Mouse (Mus musculus) olfactory bulb, adult 2 months (tissue): ENCODE data around the gene Dpysl4. TPM values are rescaled to one million over a fixed set of nuclear protein-coding genes. Genes with fewer than 3 reads are reported as not detected.

ENCODE experiments used
- H3K27ac ChIP-seq: fragments of 200-500 bp; 2 replicates; pipeline ENCODE4 v1.5.1; 2012; ENCODE audit warnings: low read depth, low read length; ENCODE audit not compliant: insufficient read depth
- H3K4me1 ChIP-seq: fragments of 200-500 bp; 2 replicates; pipeline ENCODE4 v1.6.1; 2012; ENCODE audit warnings: low read length; ENCODE audit not compliant: control insufficient read depth, insufficient read depth
- H3K4me3 ChIP-seq: fragments of 200-500 bp; 2 replicates; pipeline ENCODE4 v1.5.1; 2012; ENCODE audit warnings: mild to moderate bottlenecking, low read depth, low read length, moderate library complexity; ENCODE audit not compliant: insufficient read depth
- CTCF ChIP-seq: fragments of 200-500 bp; IDR thresholded peaks from 2 replicates; pipeline ENCODE4 v1.5.1; 2012; ENCODE audit warnings: low read depth, mild to moderate bottlenecking, low read length, moderate library complexity; ENCODE audit not compliant: insufficient read depth
- POLR2A ChIP-seq: fragments of 200-500 bp; IDR thresholded peaks from 2 replicates; pipeline ENCODE4 v1.6.1; 2012; ENCODE audit warnings: mild to moderate bottlenecking, low read depth, low read length, moderate library complexity; ENCODE audit not compliant: insufficient read depth
- WGBS: fragments of 180-500 bp; shearing (Covaris S2); methylation state at CpG from one replicate; pipeline ENCODE4 v1.1.7; 2018; 5-methylcytosine and 5-hydroxymethylcytosine counted together
- polyA plus RNA-seq: library from polyadenylated mRNA; stranded (reverse); fragments of >200 nt; gene quantifications from 2 replicates; pipeline ENCODE4 v1.2.4, GENCODE M21; 2012; ENCODE audit warnings: low replicate concordance; ENCODE audit not compliant: missing spikeins, insufficient read depth, insufficient read length

Dpysl4 gene
- polyA plus RNA-seq, 1 experiment = not detected

DNA sequence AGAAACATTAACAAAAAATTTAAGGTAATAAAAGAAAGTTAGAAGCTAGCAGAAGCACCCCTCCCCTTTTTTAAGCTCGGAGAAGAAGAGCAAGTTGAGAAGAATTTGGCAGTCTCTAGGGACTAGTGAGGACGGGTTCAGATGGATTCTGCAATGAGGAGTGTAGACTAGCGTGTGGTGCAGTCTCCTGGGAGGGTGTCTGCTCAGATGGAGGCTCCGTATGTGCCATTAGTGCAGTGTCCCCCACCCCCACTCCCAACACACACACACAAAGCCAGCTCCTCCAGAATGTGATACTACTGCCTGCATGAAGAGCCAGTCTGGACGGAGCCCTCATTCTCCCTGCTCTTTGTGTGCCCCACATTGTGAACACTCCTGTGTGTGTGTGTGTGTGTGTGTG, 4.6 kb upstream of the Dpysl4 start:
- TF ChIP-seq CTCF (no peak), POLR2A (no peak)
- Histone ChIP-seq H3K27ac (no peak overlapping the region), H3K4me1 (peaks cover 27% of the 10 kb centered on the region), H3K4me3 (no peak overlapping the region)
- WGBS = 62% methylated on average over 5 of the region's 5 CpGs

DNA sequence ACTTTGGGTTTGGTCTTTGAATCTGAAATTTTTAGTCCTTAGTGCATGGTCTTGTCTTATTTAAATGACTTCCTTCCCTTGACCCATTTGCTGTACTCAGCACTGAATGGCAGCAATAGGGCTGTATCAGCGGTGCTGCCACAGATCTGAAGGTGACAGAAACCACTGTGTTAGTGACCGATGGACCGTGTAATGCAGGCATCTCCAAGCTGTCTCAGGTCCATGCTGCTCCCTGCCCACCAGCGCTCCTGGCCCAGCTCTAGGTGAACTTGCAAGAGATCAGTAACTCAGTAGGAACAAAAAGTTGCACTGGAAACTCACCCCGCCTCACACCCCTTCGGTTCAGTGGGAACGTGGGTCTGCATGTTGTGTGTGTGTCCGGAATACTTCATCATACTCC, 3.5 kb upstream of the Dpysl4 start:
- Histone ChIP-seq H3K4me3 (no peak overlapping the region), H3K27ac (no peak overlapping the region), H3K4me1 (peaks cover 22% of the 10 kb centered on the region)
- WGBS = 70% methylated on average over 8 of the region's 8 CpGs
- TF ChIP-seq POLR2A = no peak
- no peak for TF ChIP-seq CTCF

GRCm38 (mm10) chr7:139084316-139084715, 1.5 kb upstream of the Dpysl4 start:
- 69% methylated on average over 1 of the region's 1 CpGs for WGBS
- Histone ChIP-seq H3K27ac (no peak overlapping the region), H3K4me3 (no peak overlapping the region), H3K4me1 (peaks cover 17% of the 10 kb centered on the region)
- TF ChIP-seq CTCF = no peak
- TF ChIP-seq POLR2A = no peak

GRCm38 (mm10) chr7:139086195-139087158, 676 bp downstream of the Dpysl4 start:
- 2% methylated on average over 61 of the region's 61 CpGs for WGBS
- peak overlapping the region; percentile 35; the same call in 1 of the 2 replicates for H3K27ac ChIP-seq
- TF ChIP-seq CTCF = no peak
- TF ChIP-seq POLR2A = no peak
- H3K4me3 ChIP-seq = peak overlapping the region; percentile 73
- H3K4me1 ChIP-seq = peaks cover 17% of the 10 kb centered on the region

DNA sequence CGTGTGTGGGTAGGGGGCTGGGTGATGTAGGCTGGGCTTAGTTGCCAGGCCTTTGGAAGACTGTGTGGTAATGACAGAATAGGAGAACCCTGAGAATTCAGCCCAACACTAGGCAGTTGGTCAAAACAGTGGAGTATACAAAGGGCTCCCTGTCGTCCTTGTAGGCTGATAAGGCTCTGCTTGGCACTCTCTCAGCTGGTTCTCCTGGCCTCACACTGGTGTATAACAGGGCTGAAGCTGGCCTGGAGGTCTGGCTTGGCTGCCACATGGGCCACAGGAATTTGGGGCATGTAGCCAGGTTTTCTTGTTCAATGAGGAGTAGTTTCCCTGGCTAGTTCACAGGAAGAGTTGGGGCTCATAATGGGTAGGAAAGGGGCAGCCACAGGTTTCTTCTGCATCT, 2.0 kb downstream of the Dpysl4 start:
- 45% methylated on average over 2 of the region's 2 CpGs for WGBS
- Histone ChIP-seq H3K27ac (no peak overlapping the region), H3K4me1 (peaks cover 17% of the 10 kb centered on the region), H3K4me3 (no peak overlapping the region)
- no peak for TF ChIP-seq POLR2A
- TF ChIP-seq CTCF = no peak

- Histone ChIP-seq H3K27ac (no peak overlapping the region), H3K4me1 (peaks cover 17% of the 10 kb centered on the region), H3K4me3 (no peak overlapping the region)
- WGBS = 63% methylated on average over 12 of the region's 12 CpGs
- no peak for TF ChIP-seq POLR2A
- TF ChIP-seq CTCF = no peak
These were observed 4.4 kb downstream of the Dpysl4 start for GRCm38 (mm10) chr7:139089892-139090874.

GRCm38 (mm10) chr7:139091681-139092080, 5.9 kb downstream of the Dpysl4 start:
- no peak for TF ChIP-seq POLR2A
- no peak for TF ChIP-seq CTCF

GRCm38 (mm10) chr7:139092676-139093075, 6.9 kb downstream of the Dpysl4 start:
- no peak overlapping the region for H3K27ac ChIP-seq
- no peak overlapping the region for H3K4me3 ChIP-seq
- WGBS = 96% methylated on average over 5 of the region's 5 CpGs
- H3K4me1 ChIP-seq = peaks cover 3% of the 10 kb centered on the region
- TF ChIP-seq POLR2A (no peak), CTCF (no peak)

More at GRCm38 (mm10) chr7:139091681-139092080, 5.9 kb downstream of the Dpysl4 start:
- 89% methylated on average over 9 of the region's 9 CpGs for WGBS
- Histone ChIP-seq H3K27ac (no peak overlapping the region), H3K4me3 (no peak overlapping the region), H3K4me1 (peaks cover 10% of the 10 kb centered on the region)

DNA sequence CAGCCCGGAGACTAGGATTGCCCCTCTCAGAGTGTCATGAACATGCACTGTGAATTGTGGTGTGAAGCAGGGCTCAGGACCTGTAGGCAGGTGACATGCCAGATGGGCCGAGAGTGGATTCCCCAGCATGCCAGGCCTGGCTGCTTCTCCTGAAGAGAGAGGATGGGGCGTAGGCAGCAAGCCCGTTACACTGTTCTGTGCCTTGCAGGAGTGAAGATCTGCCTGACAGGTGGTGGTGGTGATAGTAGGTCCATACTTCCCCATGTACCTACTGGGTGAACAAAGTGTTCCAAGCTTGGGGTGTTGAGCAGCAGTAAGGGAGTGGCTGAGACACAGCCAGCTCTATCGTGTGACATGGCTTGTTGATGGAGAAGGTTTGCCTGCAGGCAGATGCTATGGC, 7.3 kb downstream of the Dpysl4 start:
- no peaks in the 10 kb centered on the region for H3K4me1 ChIP-seq
- 90% methylated on average over 5 of the region's 5 CpGs for WGBS
- no peak for TF ChIP-seq POLR2A
- TF ChIP-seq CTCF = no peak
- H3K27ac ChIP-seq = no peak overlapping the region
- H3K4me3 ChIP-seq = no peak overlapping the region
